Mouse (Mus musculus): ENCODE data around the gene Rpf1.

DNA sequence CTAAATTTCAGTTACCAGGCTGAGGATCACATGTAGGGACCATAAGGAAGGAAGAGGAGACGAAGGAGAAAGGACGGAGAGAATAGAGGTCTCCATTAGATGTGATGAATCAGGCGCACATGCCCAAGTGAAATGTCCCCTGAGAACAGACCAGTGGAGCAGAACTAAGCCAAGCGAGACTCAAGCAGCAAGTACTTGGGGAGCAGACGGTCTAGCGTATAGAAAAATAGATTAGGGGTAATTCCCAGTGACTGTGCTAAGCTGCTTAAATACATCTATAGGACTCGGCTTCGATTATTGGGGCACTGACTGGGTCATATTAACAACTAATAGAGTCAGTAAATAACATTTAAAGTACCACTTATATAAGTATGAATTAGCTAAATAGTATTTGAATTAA is 26.3 kb downstream of the Rpf1 start:
- TF ChIP-seq CTCF (conservative IDR thresholded peaks at IDR 0.05; ENCODE audit: low read length), result no peak
- no peak for TF ChIP-seq POU5F1 (IDR thresholded peaks at IDR 0.05; ENCODE audit: borderline replicate concordance, low read length)

All from E14TG2a.4 (cell line).